Mouse (Mus musculus) limb, embryonic 14.5 days (tissue): ENCODE results near the gene Wdr74. TPM values are rescaled to one million over a fixed set of nuclear protein-coding genes. Genes with fewer than 3 reads are reported as not detected.

ENCODE experiments used
- ATAC-seq: fragments of 200-750 bp; cut with Nextera tagmentation; 2 replicates; pipeline ENCODE4 v1.8.0; 2017; ENCODE audit warnings: low read depth, moderate number of reproducible peaks, moderate TSS enrichment; ENCODE audit not compliant: low FRiP score
- DNase-seq: peaks from one replicate; pipeline ENCODE4 v3.0.0-alpha.2; 2015; ENCODE audit warnings: low spot score
- H3K27ac ChIP-seq: fragments of 300-500 bp; sonication (generic); replicated peaks from 2 replicates; pipeline ENCODE4 v1.5.1; 2014; ENCODE audit warnings: low read depth, mild to moderate bottlenecking, low read length, moderate library complexity, mixed read lengths
- H3K27me3 ChIP-seq: fragments of 300-500 bp; sonication (generic); 2 replicates; pipeline ENCODE4 v1.6.1; 2014; ENCODE audit warnings: low read length, mixed read lengths; ENCODE audit not compliant: control insufficient read depth, insufficient read depth
- H3K36me3 ChIP-seq: fragments of 300-500 bp; sonication (generic); 2 replicates; pipeline ENCODE4 v1.6.1; 2014; ENCODE audit warnings: mild to moderate bottlenecking, low read length, moderate library complexity, mixed read lengths; ENCODE audit not compliant: control insufficient read depth, insufficient read depth
- H3K4me1 ChIP-seq: fragments of 300-500 bp; sonication (generic); 2 replicates; pipeline ENCODE4 v1.6.1; 2014; ENCODE audit warnings: antibody characterized with exemption, low read length, mixed read lengths; ENCODE audit not compliant: control insufficient read depth, insufficient read depth
- H3K4me2 ChIP-seq: fragments of 300-500 bp; sonication (generic); replicated peaks from 2 replicates; pipeline ENCODE4 v1.6.1; 2014; ENCODE audit warnings: low read depth, mild to moderate bottlenecking, low read length, moderate library complexity; ENCODE audit not compliant: severe bottlenecking
- H3K4me3 ChIP-seq: fragments of 300-500 bp; sonication (generic); replicated peaks from 2 replicates; pipeline ENCODE4 v1.5.1; 2014; ENCODE audit warnings: low read length
- H3K9ac ChIP-seq: fragments of 300-500 bp; sonication (generic); 2 replicates; pipeline ENCODE4 v1.6.1; 2014; ENCODE audit warnings: mild to moderate bottlenecking, low read depth, low read length, moderate library complexity; ENCODE audit not compliant: severe bottlenecking
- H3K9me3 ChIP-seq: fragments of 300-500 bp; sonication (generic); 2 replicates; pipeline ENCODE4 v1.6.1; 2016; ENCODE audit warnings: low read length; ENCODE audit not compliant: control insufficient read depth
- POLR2A ChIP-seq: fragments of 200-500 bp; IDR thresholded peaks from 2 replicates; pipeline ENCODE4 v1.8.0; 2012; ENCODE audit warnings: inconsistent platforms, mild to moderate bottlenecking, moderate library complexity, borderline replicate concordance; ENCODE audit not compliant: insufficient read depth, insufficient read length; ENCODE audit errors: extremely low read depth
- WGBS: fragments of 180-500 bp; shearing (Covaris S2); extraction: QIAGEN DNeasy Blood & Tissue Kit; methylation state at CpG from one replicate; pipeline ENCODE4 v1.1.7; 2014; 5-methylcytosine and 5-hydroxymethylcytosine counted together
- polyA plus RNA-seq, 2 experiments: library from polyadenylated mRNA; depleted of rRNA in 1 of 2; stranded (reverse) in 1 of 2; unstranded in 1 of 2; fragments of >200 nt; fragmentation: Nextera tagmentation in 1 of 2; extraction: Ambion mirVana in 1 of 2; gene quantifications; 2 replicates each; pipeline versions ENCODE4 v1.2.1 to v1.2.3; 2012 to 2014

The Wdr74 gene
- polyA plus RNA-seq, 2 experiments, result 66.6 to 87.2 TPM

DNA sequence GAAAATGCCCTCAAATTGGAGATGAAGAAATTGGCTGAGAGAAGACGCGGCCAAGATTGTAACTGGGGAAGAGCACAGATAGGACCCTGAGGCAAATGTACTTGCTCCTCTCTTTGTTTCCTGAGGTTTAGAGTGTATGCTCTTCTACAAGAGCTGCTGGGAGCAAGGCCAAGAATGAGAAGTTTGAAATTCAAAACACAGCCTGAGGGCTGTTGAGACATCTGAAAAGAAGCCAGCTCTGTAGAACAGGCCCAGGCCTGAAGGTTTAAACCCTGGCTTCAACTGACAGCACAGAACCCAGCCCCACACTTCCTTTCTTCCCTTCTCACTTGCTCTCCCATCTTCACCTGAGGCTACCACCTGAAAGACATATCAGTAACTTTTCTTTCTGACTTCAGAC, 25.6 kb upstream of the Wdr74 start:
- H3K36me3 ChIP-seq, result peaks cover 62% of the 10 kb centered on the region

DNA sequence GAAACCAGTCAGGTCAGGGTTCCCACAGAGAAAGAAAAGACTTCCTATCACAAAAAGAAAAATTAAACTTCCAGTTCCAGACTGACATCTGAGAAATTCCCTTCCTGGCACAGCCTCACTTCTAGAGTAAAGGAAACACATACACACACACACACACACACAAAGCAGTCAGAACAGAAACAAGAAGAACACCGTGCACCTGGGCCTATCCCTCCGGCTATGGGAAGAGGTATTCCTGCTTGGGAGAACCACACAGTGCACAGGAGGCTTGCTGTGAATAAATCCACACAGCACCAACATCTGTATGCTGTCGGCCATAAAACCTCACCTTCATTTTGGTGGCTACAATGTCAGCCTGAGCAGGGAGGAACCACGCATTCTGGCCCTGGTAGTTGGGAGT, 24.1 kb upstream of the Wdr74 start:
- TF ChIP-seq POLR2A, result no peak
- Histone ChIP-seq H3K4me2 (peak overlapping the region; percentile 68), H3K27me3 (no peaks in the 10 kb centered on the region), H3K27ac (peak overlapping the region; percentile 53), H3K9ac (peak overlapping the region; percentile 91; the same call in 1 of the 2 replicates), H3K4me1 (peaks cover 28% of the 10 kb centered on the region), H3K36me3 (peaks cover 58% of the 10 kb centered on the region), H3K9me3 (no peaks in the 10 kb centered on the region), H3K4me3 (peak overlapping the region; percentile 90)
- 45% methylated on average over 4 of the region's 4 CpGs for WGBS
- no peak for DNase-seq
- ATAC-seq, result no peak

More for the DNA sequence above, 25.6 kb upstream of the Wdr74 start:
- ATAC-seq (no peak), DNase-seq (peak; percentile 75)
- TF ChIP-seq POLR2A, result no peak
- H3K27me3 ChIP-seq, result no peaks in the 10 kb centered on the region
- H3K27ac ChIP-seq, result no peak overlapping the region
- no peak overlapping the region for H3K4me2 ChIP-seq
- 52% methylated on average over 2 of the region's 2 CpGs for WGBS
- H3K9ac ChIP-seq, result no peak overlapping the region
- peaks cover 28% of the 10 kb centered on the region for H3K4me1 ChIP-seq
- no peaks in the 10 kb centered on the region for H3K9me3 ChIP-seq
- H3K4me3 ChIP-seq, result no peak overlapping the region

DNA sequence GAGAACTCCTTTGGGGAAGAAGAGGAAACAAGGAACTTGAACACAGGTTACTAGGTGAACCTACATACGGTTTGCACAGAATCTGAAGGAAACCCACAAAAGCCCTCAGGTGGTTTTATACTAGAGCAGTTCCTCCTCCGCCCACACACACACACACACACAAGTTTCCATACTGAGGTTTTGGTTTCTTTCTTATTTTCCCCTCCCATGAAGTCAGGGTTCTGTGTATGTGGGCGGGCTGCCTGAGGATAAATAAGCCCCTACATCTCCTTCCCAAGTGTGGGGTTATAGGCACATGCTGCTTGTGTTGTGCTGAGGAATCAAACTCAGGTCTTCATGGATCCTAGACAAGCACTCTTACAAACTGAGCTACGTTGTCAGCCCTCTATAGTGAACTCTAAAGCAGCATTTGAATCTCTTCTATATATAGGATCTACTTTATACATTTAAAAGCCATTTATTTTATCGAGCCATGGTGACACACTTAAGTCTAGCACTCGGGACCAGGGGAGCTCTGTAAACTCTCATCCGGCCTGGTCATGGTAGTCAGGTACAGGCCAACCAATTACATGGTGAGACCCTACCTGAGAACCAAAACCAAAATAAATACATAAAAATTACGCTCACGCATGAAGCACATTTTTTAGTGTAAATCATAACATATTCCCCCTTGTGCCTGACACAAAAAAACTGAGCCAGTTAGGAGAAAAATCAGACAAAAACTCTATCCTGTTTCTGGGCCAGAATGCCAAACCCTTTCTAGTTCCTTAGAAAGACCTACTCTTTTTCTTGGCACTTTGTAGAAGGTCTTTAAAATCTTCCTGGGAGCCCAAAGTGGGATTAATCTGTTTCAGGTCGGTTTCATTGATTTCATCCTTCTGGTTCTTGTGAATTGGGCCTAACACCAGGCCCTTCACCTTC, 23.4 kb upstream of the Wdr74 start:
- Histone ChIP-seq H3K27ac (peak overlapping the region; percentile 90), H3K9ac (peak overlapping the region; percentile 91), H3K4me2 (peak overlapping the region; percentile 68), H3K36me3 (peaks cover 51% of the 10 kb centered on the region), H3K27me3 (no peaks in the 10 kb centered on the region), H3K4me1 (peaks cover 28% of the 10 kb centered on the region), H3K9me3 (no peaks in the 10 kb centered on the region), H3K4me3 (peak overlapping the region; percentile 90)
- ATAC-seq, result no peak
- WGBS, result 49% methylated on average over 10 of the region's 10 CpGs
- DNase-seq, result no peak
- TF ChIP-seq POLR2A, result no peak

DNA sequence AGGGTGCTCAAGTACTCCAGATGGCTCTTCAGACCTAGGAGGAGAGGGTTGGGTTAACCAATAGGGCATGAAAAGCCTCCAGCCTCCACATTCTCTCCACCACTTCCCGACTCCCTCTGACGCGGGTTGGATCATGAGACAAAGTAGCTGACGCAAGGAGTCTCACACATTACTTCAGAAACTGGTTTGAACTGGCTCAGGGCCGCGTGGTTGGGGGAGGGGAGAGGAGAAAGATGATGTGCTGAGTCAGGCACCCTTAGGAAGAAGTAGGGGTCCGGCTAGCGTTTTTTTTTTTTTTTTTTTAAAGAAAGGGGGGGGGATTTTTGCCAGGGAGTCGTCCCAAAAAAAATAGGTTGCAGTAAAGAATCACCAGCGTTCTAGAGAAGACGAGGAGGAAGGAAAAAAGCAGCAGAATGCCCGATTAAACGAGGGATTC, 22.7 kb upstream of the Wdr74 start:
- Histone ChIP-seq H3K27me3 (no peaks in the 10 kb centered on the region), H3K9me3 (no peaks in the 10 kb centered on the region), H3K4me3 (peak overlapping the region; percentile 90), H3K9ac (peak overlapping the region; percentile 91), H3K36me3 (peaks cover 44% of the 10 kb centered on the region), H3K4me2 (peak overlapping the region; percentile 68), H3K4me1 (peaks cover 28% of the 10 kb centered on the region), H3K27ac (peak overlapping the region; percentile 90)
- TF ChIP-seq POLR2A, result no peak
- WGBS, result under 1% methylated on average over 13 of the region's 13 CpGs
- ATAC-seq (peak; percentile 74), DNase-seq (peak; percentile 82)

DNA sequence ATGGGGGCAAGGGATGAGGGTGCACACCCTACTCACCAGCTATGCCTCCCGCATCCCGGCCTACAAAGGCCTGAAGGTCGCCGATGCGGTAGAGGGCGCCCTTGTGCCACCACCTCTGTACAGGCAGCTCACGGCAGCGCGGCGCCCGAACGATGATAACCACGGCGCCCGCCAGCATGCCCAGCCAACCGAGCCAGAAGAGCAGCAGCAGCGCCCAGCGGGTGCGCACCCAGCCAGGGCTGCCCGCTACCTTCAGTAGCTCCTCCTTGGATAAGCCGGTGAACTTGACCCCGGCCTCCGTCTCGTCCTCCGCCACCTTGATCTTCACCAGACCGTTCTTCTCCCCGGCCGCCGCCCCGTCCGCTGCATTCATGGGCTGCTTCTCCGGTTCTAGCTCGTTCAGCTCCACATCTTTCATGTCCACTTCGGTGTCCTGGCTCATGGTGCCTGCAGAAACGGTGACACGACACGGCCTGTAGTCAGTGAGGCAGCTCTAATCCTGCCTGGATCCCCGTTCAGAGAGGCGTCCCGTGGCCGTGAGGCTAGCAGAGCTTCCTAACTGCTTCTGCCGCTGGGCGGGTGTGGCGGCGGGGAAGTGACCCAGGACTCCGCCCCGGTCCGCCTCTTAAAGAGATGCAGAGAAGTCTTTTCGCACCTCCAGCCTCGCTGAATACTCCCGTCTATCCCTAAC, 22.2 kb upstream of the Wdr74 start:
- peak overlapping the region; percentile 90 for H3K4me3 ChIP-seq
- peak overlapping the region; percentile 90 for H3K27ac ChIP-seq
- peaks cover 28% of the 10 kb centered on the region for H3K4me1 ChIP-seq
- H3K4me2 ChIP-seq, result peak overlapping the region; percentile 68
- H3K27me3 ChIP-seq, result no peaks in the 10 kb centered on the region
- WGBS, result 2% methylated on average over 48 of the region's 51 CpGs
- peak; percentile 89 for ATAC-seq
- peak overlapping the region; percentile 91 for H3K9ac ChIP-seq
- TF ChIP-seq POLR2A, result peak; percentile 94; the same call in 1 of the 2 replicates
- H3K9me3 ChIP-seq, result no peaks in the 10 kb centered on the region
- peak; percentile 89 for DNase-seq
- H3K36me3 ChIP-seq, result peaks cover 39% of the 10 kb centered on the region
